Mouse (Mus musculus): ENCODE measurements at regions not wholly inside any gene's neighbourhood (a gene's known extent, or its start where the extent isn't known, plus 50 kb on each side); places are given as distances from the start of the nearest gene placed in this dataset.

- Histone ChIP-seq H3K9me3 (replicated peaks; ENCODE audit: low read length) (no peaks in the 10 kb centered on the region), H3K27ac (ENCODE audit: insufficient read depth, low read depth) (no peak overlapping the region), H3K36me3 (replicated peaks in 1 of 2; ENCODE audit: control insufficient read depth in 1 of 2, insufficient read depth in 1 of 2, low read length in 1 of 2) (no peaks in the 10 kb centered on the region), H3K4me1 (ENCODE audit: control insufficient read depth in 1 of 2, insufficient read depth in 2 of 2) (no peaks in the 10 kb centered on the region), H3K9ac (ENCODE audit: insufficient read depth, low read depth) (no peak overlapping the region), H3K4me3 (replicated peaks in 1 of 3; ENCODE audit: low read depth in 2 of 3, low read length in 2 of 3, poor library complexity in 1 of 3) (no peak overlapping the region), H3K79me2 (replicated peaks; ENCODE audit: control insufficient read depth, extremely low read depth, insufficient read depth, poor library complexity, severe bottlenecking) (no peaks in the 10 kb centered on the region), H3K27me3 (replicated peaks) (no peaks in the 10 kb centered on the region), H3K4me2 (ENCODE audit: insufficient read depth, low read depth, poor library complexity, severe bottlenecking) (no peak overlapping the region)
- no peak for DNase-seq (ENCODE audit: extremely low read depth)
- dilution Hi-C loops (cut with MboI; ENCODE audit: extremely low pct_ligation_motif_present, extremely low pct_unique_long_range_greater_than_20kb, low sequenced_read_pairs): no loop called here
- TF ChIP-seq ELF1 (IDR thresholded peaks at IDR 0.05; ENCODE audit: low read depth, low read length) (no peak), SIN3A (IDR thresholded peaks at IDR 0.05; ENCODE audit: low read length) (no peak), IRF4 (IDR thresholded peaks at IDR 0.05; ENCODE audit: low read depth, low read length) (no peak), MAX (IDR thresholded peaks at IDR 0.05; ENCODE audit: low read length) (no peak), MEF2A (IDR thresholded peaks at IDR 0.05; ENCODE audit: borderline replicate concordance, low read depth, low read length) (no peak), CHD2 (IDR thresholded peaks at IDR 0.05; ENCODE audit: low read length) (no peak), EP300 (IDR thresholded peaks at IDR 0.05; ENCODE audit: low read length) (no peak), MXI1 (IDR thresholded peaks at IDR 0.05; ENCODE audit: low read depth, low read length) (no peak), RAD21 (IDR thresholded peaks at IDR 0.05; ENCODE audit: low read depth, low read length) (no peak), TBP (conservative IDR thresholded peaks at IDR 0.05; ENCODE audit: low read depth, low read length) (no peak), NELFE (IDR thresholded peaks at IDR 0.05; ENCODE audit: low read depth, low read length) (no peak), ZC3H11A (IDR thresholded peaks at IDR 0.05; ENCODE audit: low read depth, low read length) (no peak), GABPA (IDR thresholded peaks at IDR 0.05; ENCODE audit: insufficient replicate concordance, low read depth, low read length) (no peak), CTCF (conservative IDR thresholded peaks at IDR 0.05 in 1 of 2, IDR thresholded peaks at IDR 0.05 in 1 of 2; ENCODE audit: low read depth in 2 of 2, low read length in 2 of 2) (no peak), JUN (IDR thresholded peaks at IDR 0.05; ENCODE audit: insufficient read depth, low read depth, low read length) (no peak), KAT2A (IDR thresholded peaks at IDR 0.05; ENCODE audit: insufficient replicate concordance, low read length) (no peak), MAZ (IDR thresholded peaks at IDR 0.05; ENCODE audit: low read depth, low read length) (no peak)
- in situ Hi-C loops (cut with MboI; ENCODE audit: low pct_ligation_motif_present, low pct_unique_long_range_greater_than_20kb, low sequenced_read_pairs): no loop called here
Observed at GRCm38 (mm10) chr1:76283322-76283721, 737.3 kb downstream of the Slc4a3 start.

GRCm38 (mm10) chr1:76322943-76323559 is 777.0 kb downstream of the Slc4a3 start:
- in situ Hi-C loops (cut with MboI; ENCODE audit: low pct_ligation_motif_present, low pct_unique_long_range_greater_than_20kb, low sequenced_read_pairs): no loop called here
- no peaks in the 10 kb centered on the region for H3K4me1 ChIP-seq (ENCODE audit: control insufficient read depth in 1 of 2, insufficient read depth in 2 of 2)
- dilution Hi-C loops (cut with MboI; ENCODE audit: extremely low pct_ligation_motif_present, extremely low pct_unique_long_range_greater_than_20kb, low sequenced_read_pairs): no loop called here
- H3K4me3 ChIP-seq (replicated peaks in 1 of 3; ENCODE audit: low read depth in 2 of 3, low read length in 2 of 3, poor library complexity in 1 of 3): no peak overlapping the region
- TF ChIP-seq ZNF384 (IDR thresholded peaks at IDR 0.05; ENCODE audit: low read depth, low read length): no peak
- TF ChIP-seq GABPA (IDR thresholded peaks at IDR 0.05; ENCODE audit: insufficient replicate concordance, low read depth, low read length): no peak
- no peak for TF ChIP-seq RCOR1 (conservative IDR thresholded peaks at IDR 0.05; ENCODE audit: low read depth, low read length)
- no peak for TF ChIP-seq POLR2AphosphoS2 (IDR thresholded peaks at IDR 0.05; ENCODE audit: low read depth, low read length)
- TF ChIP-seq UBTF (IDR thresholded peaks at IDR 0.05; ENCODE audit: low read depth, low read length): no peak
- TF ChIP-seq SMC3 (IDR thresholded peaks at IDR 0.05; ENCODE audit: low read depth, low read length): no peak
- no peak for TF ChIP-seq SIN3A (IDR thresholded peaks at IDR 0.05; ENCODE audit: low read length)
- no peak for TF ChIP-seq CHD1 (IDR thresholded peaks at IDR 0.05; ENCODE audit: low read depth, low read length)
- no peak for TF ChIP-seq POLR2A (IDR thresholded peaks at IDR 0.05; ENCODE audit: low read depth, low read length)
- TF ChIP-seq E2F4 (IDR thresholded peaks at IDR 0.05; ENCODE audit: insufficient replicate concordance, low read depth, low read length): no peak
- no peak for TF ChIP-seq IRF4 (IDR thresholded peaks at IDR 0.05; ENCODE audit: low read depth, low read length)
- no peak for TF ChIP-seq RAD21 (IDR thresholded peaks at IDR 0.05; ENCODE audit: low read depth, low read length)
- no peak for TF ChIP-seq ELF1 (IDR thresholded peaks at IDR 0.05; ENCODE audit: low read depth, low read length)
- TF ChIP-seq ZC3H11A (IDR thresholded peaks at IDR 0.05; ENCODE audit: low read depth, low read length): no peak
- TF ChIP-seq TBP (conservative IDR thresholded peaks at IDR 0.05; ENCODE audit: low read depth, low read length): no peak
- no peak for TF ChIP-seq CTCF (conservative IDR thresholded peaks at IDR 0.05 in 1 of 2, IDR thresholded peaks at IDR 0.05 in 1 of 2; ENCODE audit: low read depth in 2 of 2, low read length in 2 of 2)
- TF ChIP-seq MEF2A (IDR thresholded peaks at IDR 0.05; ENCODE audit: borderline replicate concordance, low read depth, low read length): no peak
- TF ChIP-seq ZKSCAN1 (IDR thresholded peaks at IDR 0.05; ENCODE audit: borderline replicate concordance, low read depth, low read length): no peak
- no peak for TF ChIP-seq NRF1 (IDR thresholded peaks at IDR 0.05; ENCODE audit: low read depth, low read length)
- no peaks in the 10 kb centered on the region for H3K36me3 ChIP-seq (replicated peaks in 1 of 2; ENCODE audit: control insufficient read depth in 1 of 2, insufficient read depth in 1 of 2, low read length in 1 of 2)
- no peak for DNase-seq (ENCODE audit: extremely low read depth)
- H3K27me3 ChIP-seq (replicated peaks): no peaks in the 10 kb centered on the region
- no peaks in the 10 kb centered on the region for H3K9me3 ChIP-seq (replicated peaks; ENCODE audit: low read length)
- H3K27ac ChIP-seq (ENCODE audit: insufficient read depth, low read depth): no peak overlapping the region
- no peak overlapping the region for H3K4me2 ChIP-seq (ENCODE audit: insufficient read depth, low read depth, poor library complexity, severe bottlenecking)
- H3K79me2 ChIP-seq (replicated peaks; ENCODE audit: control insufficient read depth, extremely low read depth, insufficient read depth, poor library complexity, severe bottlenecking): no peaks in the 10 kb centered on the region
- no peak overlapping the region for H3K9ac ChIP-seq (ENCODE audit: insufficient read depth, low read depth)

All from CH12.LX (cell line).